Comparison of ENCODE assay signal across 12 mouse cellular contexts in genomic region chr16:10634940-10635339, GRCm38 (mm10).
"Had no signal": no experiment of that assay in that cellular context is flagged by ENCODE, and none has a peak within 500 bp of the region (broad histone marks: within the 10 kb centered on the region; RNA-seq: fewer than 3 reads in every experiment).

No protein-coding gene starts in this region.

- H3K9me3 ChIP-seq: kidney, embryonic 15.5 days; midbrain, embryonic 10.5 days; neural tube, embryonic 12.5 days had no signal

- H3K27ac ChIP-seq: kidney, embryonic 15.5 days; liver, embryonic 14.5 days; midbrain, embryonic 10.5 days; neural tube, embryonic 12.5 days had no signal

- H3K27me3 ChIP-seq: kidney, embryonic 15.5 days; neural tube, embryonic 12.5 days had no signal

- H3K9ac ChIP-seq: kidney, embryonic 15.5 days; liver, embryonic 14.5 days had no signal

- DNase-seq: kidney, postnatal 14 days; lung, adult 18-20 months; lung, postnatal 4 days; midbrain, embryonic 14.5 days; right cerebral cortex, postnatal 4 days; spleen, adult 18-20 months; thymus, adult 2 months; thymus, postnatal 25 days had no signal

- H3K4me2 ChIP-seq: kidney, embryonic 15.5 days; neural tube, embryonic 12.5 days had no signal

- H3K4me1 ChIP-seq: neural tube, embryonic 12.5 days had no signal

- H3K4me3 ChIP-seq: kidney, embryonic 15.5 days; midbrain, embryonic 10.5 days; neural tube, embryonic 12.5 days had no signal
